Mouse (Mus musculus) olfactory bulb, adult 2 months (tissue): ENCODE data around the gene Dhh.

Experiments
- CTCF ChIP-seq: fragments of 200-500 bp; IDR thresholded peaks from 2 replicates; pipeline ENCODE4 v1.5.1; 2012; ENCODE audit warnings: low read depth, mild to moderate bottlenecking, low read length, moderate library complexity; ENCODE audit not compliant: insufficient read depth
- POLR2A ChIP-seq: fragments of 200-500 bp; IDR thresholded peaks from 2 replicates; pipeline ENCODE4 v1.6.1; 2012; ENCODE audit warnings: mild to moderate bottlenecking, low read depth, low read length, moderate library complexity; ENCODE audit not compliant: insufficient read depth

DNA sequence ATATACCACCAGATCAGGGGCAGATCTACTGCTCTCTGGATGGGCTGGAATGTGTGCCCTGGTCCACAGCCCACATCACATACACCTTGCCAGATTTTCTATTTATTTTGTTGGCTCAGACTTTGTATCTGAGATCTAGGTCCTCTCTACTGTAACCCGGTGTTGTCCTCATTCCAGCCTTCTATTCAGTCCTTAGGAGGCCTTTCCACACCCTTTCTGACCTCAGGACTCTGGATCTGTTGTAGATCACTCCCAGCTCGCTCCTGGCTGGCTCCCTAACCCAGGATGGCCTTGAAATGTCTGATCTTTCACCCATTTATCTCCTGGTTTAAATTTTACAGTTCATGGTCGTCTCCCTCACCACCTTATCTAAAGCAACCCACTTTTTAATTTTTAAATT, 26.3 kb upstream of the Dhh start:
- TF ChIP-seq POLR2A (no peak), CTCF (no peak)
